Mouse (Mus musculus): Measurements from ENCODE around the gene Scn4b. TPM values are rescaled to one million over a fixed set of nuclear protein-coding genes. Genes with fewer than 3 reads are reported as not detected.

The Scn4b gene
- total RNA-seq, 4 experiments from 2014 or later: 14.6 to 17.4 (median 15.7) TPM

DNA sequence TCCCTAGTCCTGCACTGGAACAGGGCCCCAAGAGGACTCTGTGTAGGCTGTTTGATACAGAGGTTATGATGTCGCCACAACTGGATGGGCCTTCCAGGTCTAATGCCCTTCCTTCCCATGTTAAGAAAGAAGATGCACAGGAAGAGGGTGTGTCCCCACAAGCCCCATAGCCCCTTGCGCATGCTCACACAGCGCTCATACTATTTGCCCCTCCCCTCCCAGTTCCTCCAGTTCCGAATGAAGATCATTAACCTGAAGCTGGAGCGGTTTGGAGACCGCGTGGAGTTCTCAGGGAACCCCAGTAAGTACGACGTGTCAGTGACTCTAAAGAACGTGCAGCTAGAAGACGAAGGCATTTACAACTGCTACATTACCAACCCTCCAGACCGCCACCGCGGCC, 13.0 kb upstream of the Scn4b start:
- DNase-seq (ENCODE audit: low spot score in 2 of 2): no peak

DNA sequence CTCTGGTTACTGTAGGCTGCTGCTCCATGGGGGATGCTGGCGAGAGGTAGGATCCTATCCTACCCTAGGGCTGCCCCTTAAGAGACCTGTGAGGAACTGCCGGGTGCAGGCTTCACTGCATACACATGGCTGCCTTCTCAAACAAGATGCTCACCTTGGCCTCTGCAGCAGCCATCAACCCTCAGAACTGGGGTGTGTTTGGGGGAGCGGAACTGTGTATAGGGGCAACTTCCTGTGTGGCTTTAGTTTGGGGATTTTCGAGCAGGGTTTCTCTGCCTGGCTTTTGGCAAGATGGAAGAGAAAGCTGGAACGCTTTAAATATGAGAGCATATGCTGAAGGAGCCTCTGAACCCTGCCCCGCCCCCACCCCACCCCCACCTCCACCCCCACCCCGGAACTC, 11.3 kb upstream of the Scn4b start:
- DNase-seq (ENCODE audit: low spot score in 2 of 2): no peak

DNA sequence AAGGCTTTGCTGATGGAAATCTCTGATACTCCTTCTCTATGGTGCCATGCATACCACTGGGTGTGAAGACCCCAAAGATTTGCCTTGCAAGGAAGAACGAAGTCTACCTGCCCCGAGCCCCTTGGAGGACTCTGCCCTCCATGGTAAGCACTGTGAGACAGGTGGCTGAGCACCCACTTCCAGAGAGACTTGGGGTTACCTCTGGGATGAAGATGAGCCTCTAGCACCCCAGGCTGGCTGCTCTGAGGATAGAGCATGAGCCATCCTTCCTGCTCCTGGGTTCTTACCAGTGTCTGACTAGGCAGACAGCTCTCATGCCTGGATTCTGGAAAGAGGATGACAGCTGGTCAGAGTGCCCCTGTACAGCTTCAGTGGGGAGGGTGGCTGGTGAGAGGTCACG, 8.1 kb upstream of the Scn4b start:
- DNase-seq (ENCODE audit: low spot score in 2 of 2): no peak

DNA sequence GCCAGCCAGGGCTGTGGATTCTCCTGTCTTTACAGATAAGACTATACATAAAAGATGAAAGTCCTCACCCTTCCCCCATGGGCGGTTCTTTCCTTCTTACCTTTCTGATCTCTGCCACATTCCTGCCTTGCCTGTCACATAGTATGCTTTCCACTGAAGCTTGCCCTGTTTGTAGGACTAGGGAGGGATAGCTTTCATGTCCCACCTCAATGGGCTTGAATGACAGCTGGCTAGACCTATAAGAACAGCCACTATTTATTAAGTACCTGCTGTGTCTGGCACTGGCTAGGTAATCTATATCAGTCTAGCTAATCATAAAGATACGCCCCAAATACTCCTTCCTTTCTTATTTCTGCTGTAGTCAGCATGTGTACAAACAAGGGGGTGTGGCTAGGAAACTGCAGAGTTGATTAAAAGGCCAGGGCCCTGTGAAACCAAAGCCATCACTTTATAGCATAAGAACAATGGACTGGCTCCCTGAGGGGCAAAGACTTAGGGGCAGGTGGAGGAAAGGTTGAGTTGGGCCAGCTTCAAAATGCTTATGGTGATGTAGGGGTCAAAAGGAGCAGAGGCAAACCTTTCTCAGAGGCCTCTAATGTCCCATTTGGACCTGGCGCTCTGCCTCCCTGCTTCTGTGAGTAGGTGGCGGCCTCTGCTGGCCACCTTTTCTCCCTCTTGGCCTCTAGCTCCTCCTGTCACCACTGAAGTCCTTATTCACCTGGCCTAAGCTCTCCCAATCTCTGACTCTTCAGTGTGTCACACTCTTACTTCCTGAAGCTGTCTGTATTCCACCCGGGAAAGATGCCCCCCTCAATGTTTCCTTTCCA, 4.5 kb upstream of the Scn4b start:
- DNase-seq (ENCODE audit: low spot score in 2 of 2): no peak

DNA sequence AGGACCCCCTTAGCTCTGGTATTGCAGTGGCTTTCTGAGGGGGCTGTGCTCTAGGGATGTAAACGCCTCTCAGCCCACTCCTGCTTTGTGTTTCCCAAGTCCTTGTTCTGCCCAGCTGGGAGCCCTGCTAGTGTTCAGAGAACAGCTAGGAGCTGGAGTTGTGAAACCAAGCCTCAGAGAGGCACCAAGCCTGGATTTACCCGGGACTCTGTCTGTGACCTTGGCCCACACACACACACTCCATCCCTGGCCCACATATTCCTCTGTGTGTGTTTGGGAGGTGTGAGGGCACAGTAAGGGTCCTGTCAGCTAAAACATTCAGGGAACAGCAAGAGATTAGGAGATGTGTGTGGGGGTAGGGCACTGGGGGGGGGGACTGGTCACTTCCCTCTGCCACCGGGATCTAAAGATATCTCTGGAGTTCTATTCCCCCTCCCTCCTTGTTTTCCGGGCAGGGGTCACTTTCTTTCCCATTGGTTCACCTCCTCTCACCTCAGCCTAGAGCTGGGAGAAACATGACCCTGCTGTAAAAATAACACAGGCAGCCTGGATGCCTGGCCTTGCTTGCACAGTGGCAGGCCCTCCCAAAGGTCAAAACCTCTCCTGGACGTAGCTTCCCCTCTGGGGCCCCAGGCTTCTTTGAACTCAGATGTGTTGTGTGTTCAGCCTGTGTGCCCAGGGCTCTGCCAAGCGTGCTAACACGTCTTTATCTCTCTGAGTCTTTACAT, 1.6 kb upstream of the Scn4b start:
- DNase-seq (ENCODE audit: low spot score in 2 of 2): no peak

DNA sequence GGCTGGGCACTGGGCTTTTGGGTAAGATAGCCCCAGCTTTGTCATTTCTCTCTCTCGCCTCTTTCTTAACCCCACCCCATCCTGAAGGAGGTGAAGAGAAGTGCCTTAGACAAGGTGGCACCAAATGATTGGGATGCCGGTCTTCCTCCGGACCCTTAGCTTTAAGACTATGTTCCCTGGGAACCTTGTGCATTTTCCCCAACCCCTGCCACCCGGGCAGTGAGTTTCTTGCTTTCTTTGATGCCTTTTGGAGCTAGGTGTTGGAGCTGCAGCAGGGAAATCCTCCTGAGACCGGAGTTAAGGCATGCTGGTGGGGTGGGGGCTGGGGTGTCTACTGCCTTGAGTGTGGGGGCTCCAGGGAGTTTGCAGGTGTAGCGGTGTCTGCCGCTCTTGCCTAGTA, 887 bp downstream of the Scn4b start:
- DNase-seq (ENCODE audit: low spot score in 2 of 2): no peak

DNA sequence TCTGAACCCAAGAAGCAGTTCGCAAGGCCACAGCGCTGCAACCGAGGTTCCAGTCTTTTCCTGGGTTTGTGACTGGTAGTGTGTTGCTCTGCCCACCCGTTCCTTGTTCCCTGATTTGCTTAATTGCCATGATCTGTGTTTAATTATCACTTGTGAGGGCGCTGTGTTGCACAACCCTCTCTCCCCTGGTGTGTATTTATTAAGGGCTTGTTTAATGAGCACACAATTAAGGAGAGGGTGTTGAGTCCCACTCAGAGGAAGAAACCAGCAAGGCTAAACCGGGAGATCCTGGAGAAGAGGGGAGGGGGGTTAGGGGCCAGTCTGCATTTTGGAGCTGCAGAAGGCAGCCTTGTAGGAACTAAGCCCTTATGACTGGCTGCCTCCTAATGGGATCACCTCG, 2.8 kb downstream of the Scn4b start:
- DNase-seq (ENCODE audit: low spot score in 2 of 2): no peak

DNA sequence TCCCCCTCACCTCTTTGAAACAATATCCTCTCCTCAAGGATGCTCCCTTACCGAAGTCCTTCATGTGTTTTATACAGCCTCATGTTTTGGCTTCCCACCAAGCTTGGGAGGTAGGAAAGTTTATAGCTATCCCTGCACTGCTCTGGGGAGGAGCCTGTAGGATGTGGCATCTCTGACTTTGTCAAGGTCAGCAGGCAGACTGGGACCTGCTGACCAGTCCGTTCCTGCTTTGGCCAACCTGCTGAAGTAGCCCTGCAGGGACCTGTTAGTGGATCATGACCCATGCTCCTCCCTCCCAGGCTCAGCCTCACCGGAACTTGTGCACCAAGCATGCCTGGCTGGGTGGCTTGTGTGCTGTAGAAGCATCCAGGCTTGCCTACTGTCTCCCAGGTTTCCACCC, 4.5 kb downstream of the Scn4b start:
- no peak for DNase-seq (ENCODE audit: low spot score in 2 of 2)

DNA sequence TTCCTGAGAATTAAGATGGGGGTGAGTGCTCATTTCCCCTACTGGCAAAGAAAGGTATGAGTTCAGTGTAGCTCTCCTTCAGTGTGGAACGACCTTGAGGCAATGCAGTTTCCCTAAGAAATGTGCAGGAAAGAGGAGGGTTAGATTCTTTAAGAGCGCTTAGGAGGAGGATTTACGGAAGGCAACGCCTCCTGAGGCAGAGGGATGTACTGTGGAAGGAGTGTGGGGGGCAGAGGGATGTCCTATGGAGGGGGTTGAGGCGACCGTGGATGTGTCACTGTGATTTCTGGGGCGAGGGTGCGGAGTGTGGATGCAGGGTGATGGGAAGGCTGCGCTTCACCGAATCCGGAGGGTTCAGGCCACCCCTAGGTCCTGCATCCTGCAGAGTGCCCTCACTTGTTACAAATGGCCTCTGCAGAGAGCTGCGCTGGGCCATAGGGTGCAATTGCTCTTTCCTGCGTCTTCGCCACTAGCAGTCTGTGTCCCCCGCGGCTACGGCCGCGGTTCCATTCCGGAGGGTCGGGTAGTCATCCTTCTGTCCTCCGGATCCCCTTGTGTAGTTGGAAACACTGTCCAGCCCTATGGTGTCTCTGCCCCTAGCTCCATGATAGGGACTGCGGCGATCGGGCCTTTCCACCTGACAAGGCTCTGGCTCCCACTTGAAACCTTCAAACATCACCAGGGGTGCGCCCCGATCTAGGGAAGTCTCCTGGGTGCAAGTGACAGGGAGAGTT, 7.5 kb downstream of the Scn4b start:
- DNase-seq (ENCODE audit: low spot score in 2 of 2): peak in 1 of 2 experiments; percentile 31

DNA sequence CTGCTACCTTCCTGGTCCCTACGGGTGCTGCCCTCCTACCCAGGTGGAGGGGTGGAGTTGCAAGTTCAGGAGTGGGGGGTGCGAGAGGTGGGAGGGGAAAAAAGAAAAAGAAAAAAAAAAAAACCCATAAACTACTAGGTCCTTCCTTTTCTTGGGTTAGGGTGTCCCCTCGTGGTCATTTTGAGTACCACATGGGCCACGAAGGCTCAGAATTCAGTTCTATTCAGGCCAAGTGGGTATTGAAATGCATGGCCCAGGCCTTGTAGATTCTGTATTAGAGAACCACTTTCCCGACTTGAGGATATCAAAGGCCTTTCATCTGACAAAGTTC, 8.0 kb downstream of the Scn4b start:
- peak; percentile 54 to 79 for DNase-seq (ENCODE audit: low spot score in 2 of 2)

DNA sequence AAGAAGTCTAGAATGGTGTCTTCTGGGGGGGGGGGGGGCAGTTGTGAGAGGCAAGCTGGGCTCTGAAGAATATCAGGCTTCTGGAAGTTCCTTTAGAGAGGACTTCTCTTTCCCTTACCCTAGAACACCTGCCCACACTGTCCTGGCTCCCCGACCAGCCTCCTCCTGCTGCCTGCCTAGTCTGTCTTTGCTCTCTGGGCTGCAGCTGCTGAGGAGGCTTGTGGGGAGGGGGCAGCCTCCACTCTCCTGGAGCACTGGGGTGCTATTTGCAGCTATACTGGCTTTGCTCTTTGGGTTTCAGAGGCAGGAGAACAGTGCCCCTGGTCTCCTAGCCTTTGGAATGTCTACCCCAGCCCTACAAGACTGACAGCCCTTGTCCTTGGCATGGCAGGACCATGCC, 12.7 kb downstream of the Scn4b start:
- no peak for DNase-seq (ENCODE audit: low spot score in 2 of 2)

DNA sequence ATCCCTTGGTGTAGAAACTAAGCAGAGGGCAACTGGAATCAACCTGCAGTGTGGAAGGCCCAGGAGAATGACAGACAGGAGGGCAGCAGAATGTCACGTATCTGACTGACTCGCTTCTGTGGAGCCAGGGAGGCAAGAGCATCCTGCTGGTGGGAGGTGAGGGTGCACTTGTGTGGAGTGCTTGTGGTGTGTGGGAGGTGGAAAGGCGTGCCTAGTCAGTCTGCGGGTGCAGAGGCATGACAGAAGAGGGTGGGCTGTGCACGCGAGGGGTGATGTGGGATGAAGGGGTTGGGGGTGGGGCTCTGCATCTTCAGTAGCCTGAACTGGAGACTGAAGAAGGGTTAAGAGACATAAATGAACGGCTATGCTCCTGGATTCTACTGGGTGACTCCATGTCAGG, 15.2 kb downstream of the Scn4b start:
- DNase-seq (ENCODE audit: low spot score in 2 of 2): no peak

DNA sequence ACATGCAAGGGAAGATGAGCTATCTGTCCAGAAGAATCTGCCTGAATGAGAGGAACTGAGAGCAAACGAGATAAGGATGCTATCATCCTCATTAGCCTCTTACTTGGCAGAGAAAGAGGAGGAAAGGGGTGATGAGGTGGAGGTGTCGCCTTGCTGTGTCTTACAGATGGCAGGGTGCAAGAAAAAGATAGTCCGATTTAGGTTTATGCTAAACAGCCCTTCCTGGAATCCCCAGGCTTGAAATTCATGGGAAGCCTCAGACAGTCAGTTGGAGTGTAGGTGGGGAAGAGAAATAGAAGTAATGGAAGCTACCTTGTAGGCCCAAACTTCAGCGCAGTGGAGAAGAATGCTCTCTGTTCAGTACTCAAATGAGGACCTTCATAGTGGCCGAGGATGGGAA, 29.7 kb downstream of the Scn4b start:
- no peak for DNase-seq (ENCODE audit: low spot score in 2 of 2)

DNA sequence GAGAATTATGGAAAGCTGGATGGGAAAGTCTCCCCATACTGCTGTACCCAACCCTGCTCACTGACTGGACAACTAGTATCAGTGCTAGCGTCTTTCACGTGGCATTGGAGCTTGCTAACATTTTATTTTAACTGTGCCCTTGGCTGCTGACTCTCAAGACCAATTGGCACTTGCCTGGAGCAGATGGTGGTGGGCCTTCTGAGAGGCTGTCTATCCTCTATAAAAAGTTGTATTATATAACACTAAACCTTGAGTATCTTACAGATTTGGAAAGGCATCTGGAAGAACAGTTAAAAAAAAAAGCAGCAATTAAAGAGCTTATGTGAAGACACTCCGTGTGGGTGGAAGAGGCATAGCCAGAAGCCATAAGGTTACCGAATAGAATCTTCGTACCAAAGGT, 32.0 kb downstream of the Scn4b start:
- no peak for DNase-seq (ENCODE audit: low spot score in 2 of 2)

DNA sequence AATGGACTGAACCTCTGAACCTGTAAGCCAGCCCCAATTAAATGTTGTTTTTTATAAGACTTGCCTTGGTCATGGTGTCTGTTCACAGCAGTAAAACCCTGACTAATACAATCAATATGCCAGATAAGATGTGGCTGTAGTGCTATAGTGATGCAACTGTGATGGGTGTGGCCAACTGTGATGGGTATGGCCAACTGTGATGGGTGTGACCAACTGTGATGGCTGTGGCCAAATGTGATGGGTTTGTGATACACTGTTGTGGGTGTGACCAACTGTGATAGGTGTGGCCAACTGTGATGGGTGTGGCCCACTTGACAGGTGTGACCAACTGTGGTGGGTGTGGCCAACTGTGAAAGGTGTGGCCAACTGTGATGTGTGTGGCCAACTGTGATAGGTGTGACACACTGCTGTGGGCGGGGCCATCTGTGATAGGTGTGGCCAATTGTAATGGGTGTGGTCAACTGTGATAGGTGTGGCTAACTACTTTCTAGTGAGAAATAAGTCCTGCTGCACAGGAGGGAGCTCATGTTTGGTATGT, 32.9 kb downstream of the Scn4b start:
- no peak for DNase-seq (ENCODE audit: low spot score in 2 of 2)

DNA sequence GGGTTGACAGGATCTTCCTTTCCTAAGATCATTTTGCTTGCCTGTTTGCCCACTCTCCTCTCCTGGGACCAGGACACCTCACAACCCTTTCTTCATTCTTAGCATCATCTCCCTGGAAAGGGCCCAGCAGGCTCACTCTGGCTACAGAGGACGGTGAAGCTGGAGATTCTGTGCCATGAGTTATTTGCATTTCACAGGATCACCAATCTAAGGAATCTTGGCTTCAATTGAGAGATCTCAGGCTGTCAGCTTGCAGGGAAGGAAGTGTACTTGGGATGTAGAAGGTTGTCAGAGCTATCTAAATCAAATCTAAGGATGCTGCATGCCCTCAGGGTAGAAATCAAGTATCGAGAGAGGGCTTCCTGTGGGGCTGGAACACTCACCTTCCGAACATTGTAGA, 35.3 kb downstream of the Scn4b start:
- DNase-seq (ENCODE audit: low spot score in 2 of 2): no peak

DNA sequence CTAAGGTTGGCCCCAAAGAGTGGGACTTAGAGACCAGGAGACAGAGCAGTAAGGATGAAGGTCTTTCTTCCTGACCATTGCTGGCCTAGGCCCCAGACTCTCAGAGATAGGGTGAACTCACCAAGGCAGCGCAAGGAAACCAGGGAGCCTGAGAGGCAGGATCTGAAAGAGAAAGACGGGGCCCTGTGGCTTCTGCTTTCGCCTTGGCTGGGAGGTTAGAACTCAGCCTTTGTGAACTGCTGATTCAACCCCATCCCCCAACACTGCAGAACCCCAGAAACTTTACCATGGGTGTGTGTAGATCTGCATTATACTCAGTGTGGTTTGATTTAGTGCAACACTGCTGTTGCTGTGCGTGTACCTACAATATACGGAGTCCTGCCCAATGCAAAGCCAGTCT, 41.1 kb downstream of the Scn4b start:
- no peak for DNase-seq (ENCODE audit: low spot score in 2 of 2)

DNA sequence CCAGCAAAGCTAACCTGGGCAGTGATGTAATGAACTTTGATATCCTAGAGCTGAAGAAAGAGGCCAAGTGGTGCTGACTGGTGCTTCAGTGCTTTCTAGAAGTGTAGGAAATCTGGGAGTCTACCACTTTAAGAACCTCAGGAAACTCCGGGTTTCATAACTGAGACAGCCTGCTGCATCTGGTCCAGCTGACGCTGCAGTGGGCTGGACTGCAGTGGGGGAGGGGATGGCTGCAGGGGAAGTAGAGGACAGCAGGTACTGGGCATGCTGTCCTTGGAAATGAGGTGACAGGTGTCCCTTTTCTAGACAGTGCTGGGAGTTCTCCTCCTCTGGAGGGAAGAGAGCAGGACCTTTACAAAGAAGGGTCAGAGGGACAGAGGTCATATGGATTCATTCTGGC, 43.6 kb downstream of the Scn4b start, which contains the start of gene BC049352:
BC049352 (plus strand) TSS at position 238 of the 400 bp plus-strand sequence.
- no peak for DNase-seq (ENCODE audit: low spot score in 2 of 2)

DNA sequence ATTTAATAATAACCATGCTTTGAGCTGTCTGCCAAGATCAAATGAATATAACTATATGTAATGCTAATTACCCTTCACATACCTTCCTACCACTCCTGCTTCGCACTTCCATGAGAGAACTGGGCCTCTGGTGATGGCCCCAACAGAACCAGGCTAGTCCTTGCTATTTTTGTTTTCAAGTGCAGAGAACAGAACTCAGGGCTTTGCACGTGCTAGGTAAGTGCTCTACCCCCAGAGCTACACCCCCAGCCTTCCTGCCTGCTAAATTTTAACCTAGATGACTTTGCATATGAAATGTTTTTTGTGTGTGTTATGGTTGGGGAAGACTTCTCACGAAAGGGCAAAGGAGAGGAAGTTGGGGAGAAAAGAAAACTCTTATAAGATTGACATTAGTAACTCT, 44.3 kb downstream of the Scn4b start:
- no peak for DNase-seq (ENCODE audit: low spot score in 2 of 2)

DNA sequence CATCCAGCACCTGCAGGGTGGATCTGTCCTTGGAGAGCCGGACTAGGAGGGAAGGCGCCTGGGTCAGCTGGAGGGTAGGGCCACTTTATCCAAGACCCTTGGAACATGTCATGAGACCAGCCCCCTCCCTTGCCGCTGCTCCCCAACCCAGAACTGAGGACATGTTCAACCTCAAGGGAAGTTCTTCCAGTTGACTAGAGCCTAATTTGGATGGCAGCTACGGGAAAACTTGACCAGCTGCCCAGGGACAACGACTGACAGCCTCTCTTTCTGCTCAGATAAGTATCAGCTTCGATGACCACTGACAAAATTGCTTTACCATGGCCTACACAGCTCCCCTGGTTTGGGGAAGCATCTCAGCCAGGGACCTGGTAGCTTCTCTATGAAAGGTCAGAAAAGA, 45.1 kb downstream of the Scn4b start:
- no peak for DNase-seq (ENCODE audit: low spot score in 2 of 2)

DNA sequence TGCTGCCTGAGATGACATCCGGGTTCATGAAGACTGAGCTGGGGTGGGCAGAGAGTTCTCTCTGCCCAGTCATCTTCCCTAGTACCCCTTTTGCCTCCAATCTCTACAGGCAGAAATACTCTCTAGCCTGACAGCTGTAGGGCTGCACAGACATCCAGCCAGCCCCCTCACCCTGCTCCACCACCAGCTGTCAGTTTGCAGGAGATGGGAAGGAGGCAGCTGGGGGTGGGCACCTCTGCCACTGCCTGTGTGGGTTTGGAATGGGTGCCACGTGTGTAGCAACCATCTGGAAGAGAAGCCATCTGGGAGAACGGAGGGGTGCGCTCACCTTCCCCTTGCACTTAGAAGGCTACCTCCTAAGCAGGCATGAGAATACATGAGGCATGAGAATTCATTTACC, 47.1 kb downstream of the Scn4b start:
- DNase-seq (ENCODE audit: low spot score in 2 of 2): peak; percentile 36 to 48
